Mouse (Mus musculus) liver, embryonic 14.5 days (tissue): ENCODE data around the gene Mast1. TPM values are rescaled to one million over a fixed set of nuclear protein-coding genes. Genes with fewer than 3 reads are reported as not detected.

Source experiments
- ATAC-seq: fragments of 200-750 bp; cut with Nextera tagmentation; 2 replicates; pipeline ENCODE4 v1.8.0; 2017; ENCODE audit warnings: moderate number of reproducible peaks, mild to moderate bottlenecking, moderate library complexity; ENCODE audit not compliant: insufficient read depth
- DNase-seq, 3 experiments: peaks; one replicate each; pipeline ENCODE4 v3.0.0-alpha.2; 2012 to 2013; ENCODE audit warnings: low read depth in 3 of 3, low spot score in 3 of 3
- H3K27ac ChIP-seq: fragments of 300-500 bp; sonication (generic); 2 replicates; pipeline ENCODE4 v1.5.1; 2014; ENCODE audit warnings: moderate library complexity, mild to moderate bottlenecking, control low read depth, inconsistent platforms
- H3K27me3 ChIP-seq: fragments of 300-500 bp; sonication (generic); 2 replicates; pipeline ENCODE4 v1.6.1; 2014; ENCODE audit warnings: mild to moderate bottlenecking, low read length, moderate library complexity; ENCODE audit not compliant: control insufficient read depth, insufficient read depth
- H3K36me3 ChIP-seq: fragments of 300-500 bp; sonication (generic); replicated peaks from 2 replicates; pipeline ENCODE4 v1.6.1; 2014; ENCODE audit warnings: low read depth; ENCODE audit not compliant: control insufficient read depth, insufficient read depth
- H3K4me1 ChIP-seq, 2 experiments: fragments of 200-500 bp in 1 of 2; fragments of 300-500 bp in 1 of 2; sonication (generic) in 1 of 2; replicated peaks; 2 replicates each; pipeline ENCODE4 v1.6.1; 2012 to 2014; ENCODE audit warnings: antibody characterized with exemption in 1 of 2, inconsistent platforms in 1 of 2, low read length in 1 of 2; ENCODE audit not compliant: control insufficient read depth in 2 of 2, insufficient read depth in 2 of 2
- H3K4me2 ChIP-seq: fragments of 300-500 bp; sonication (generic); 2 replicates; pipeline ENCODE4 v1.6.1; 2014; ENCODE audit warnings: low read depth, mild to moderate bottlenecking, control low read depth, moderate library complexity
- H3K4me3 ChIP-seq, 2 experiments: fragments of 200-500 bp in 1 of 2; fragments of 300-500 bp in 1 of 2; sonication (generic) in 1 of 2; 2 replicates each; pipeline ENCODE4 v1.5.1; 2012 to 2014; ENCODE audit warnings: low read depth in 2 of 2, low read length in 2 of 2, mild to moderate bottlenecking in 2 of 2, control low read depth in 1 of 2, inconsistent platforms in 1 of 2, moderate library complexity in 1 of 2; ENCODE audit not compliant: insufficient read depth in 1 of 2
- H3K9ac ChIP-seq: fragments of 300-500 bp; sonication (generic); replicated peaks from 2 replicates; pipeline ENCODE4 v1.6.1; 2014; ENCODE audit warnings: mild to moderate bottlenecking, control low read depth, moderate library complexity
- H3K9me3 ChIP-seq: fragments of 300-500 bp; sonication (generic); 2 replicates; pipeline ENCODE4 v1.6.1; 2016; ENCODE audit warnings: low read length, mixed read lengths; ENCODE audit not compliant: control insufficient read depth
- CTCF ChIP-seq: IDR thresholded peaks from 2 replicates; pipeline ENCODE4 v1.5.1; 2016; ENCODE audit warnings: antibody characterized with exemption, low read depth, control low read depth
- EP300 ChIP-seq: IDR thresholded peaks from 2 replicates; pipeline ENCODE4 v1.6.1; 2016; ENCODE audit warnings: antibody characterized with exemption, low read depth
- WGBS: fragments of 180-500 bp; shearing (Covaris S2); extraction: QIAGEN DNeasy Blood & Tissue Kit; methylation state at CpG from one replicate; pipeline ENCODE4 v1.1.7; 2014; ENCODE audit not compliant: insufficient replicate concordance; 5-methylcytosine and 5-hydroxymethylcytosine counted together
- polyA plus RNA-seq, 2 experiments: library from polyadenylated mRNA; depleted of rRNA in 1 of 2; stranded (reverse) in 1 of 2; unstranded in 1 of 2; fragments of >200 nt; fragmentation: Nextera tagmentation in 1 of 2; extraction: Ambion mirVana in 1 of 2; gene quantifications; 2 replicates each; pipeline versions ENCODE4 v1.2.1 to v1.2.3; 2012 to 2014

The Mast1 gene
- polyA plus RNA-seq, 2 experiments: 0.06 to 0.14 TPM

DNA sequence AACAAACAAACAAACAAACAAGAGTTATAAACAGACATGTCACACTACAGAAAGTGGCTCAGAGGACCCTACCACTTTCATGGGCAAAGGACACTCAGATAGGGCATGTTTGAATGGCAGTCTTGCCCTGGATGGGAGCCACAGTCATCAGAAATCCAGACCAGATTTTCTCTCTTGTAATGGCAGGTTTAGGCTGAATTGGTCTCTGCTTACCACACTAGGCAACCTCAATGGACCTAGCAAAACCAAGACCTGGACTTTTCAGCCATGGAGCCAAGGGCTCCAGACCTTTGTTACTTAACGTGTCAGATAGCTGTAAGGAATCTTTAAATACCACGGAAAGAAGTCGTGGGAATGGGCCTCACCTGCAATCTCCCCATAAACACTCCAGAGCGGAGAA lies 6.5 kb upstream of the Mast1 start:
- DNase-seq (no peak), ATAC-seq (no peak)
- 15% methylated on average over 4 of the region's 4 CpGs for WGBS
- H3K4me2 ChIP-seq: no peak overlapping the region
- H3K9me3 ChIP-seq: no peaks in the 10 kb centered on the region
- H3K9ac ChIP-seq: no peak overlapping the region
- no peak overlapping the region for H3K27ac ChIP-seq
- H3K27me3 ChIP-seq: peaks cover 69% of the 10 kb centered on the region
- H3K4me3 ChIP-seq: no peak overlapping the region
- peaks cover 2 to 8% of the 10 kb centered on the region in 2 experiments; a peak in 3 of 4 replicates for H3K4me1 ChIP-seq
- H3K36me3 ChIP-seq: no peaks in the 10 kb centered on the region
- TF ChIP-seq EP300: no peak
- TF ChIP-seq CTCF: no peak

DNA sequence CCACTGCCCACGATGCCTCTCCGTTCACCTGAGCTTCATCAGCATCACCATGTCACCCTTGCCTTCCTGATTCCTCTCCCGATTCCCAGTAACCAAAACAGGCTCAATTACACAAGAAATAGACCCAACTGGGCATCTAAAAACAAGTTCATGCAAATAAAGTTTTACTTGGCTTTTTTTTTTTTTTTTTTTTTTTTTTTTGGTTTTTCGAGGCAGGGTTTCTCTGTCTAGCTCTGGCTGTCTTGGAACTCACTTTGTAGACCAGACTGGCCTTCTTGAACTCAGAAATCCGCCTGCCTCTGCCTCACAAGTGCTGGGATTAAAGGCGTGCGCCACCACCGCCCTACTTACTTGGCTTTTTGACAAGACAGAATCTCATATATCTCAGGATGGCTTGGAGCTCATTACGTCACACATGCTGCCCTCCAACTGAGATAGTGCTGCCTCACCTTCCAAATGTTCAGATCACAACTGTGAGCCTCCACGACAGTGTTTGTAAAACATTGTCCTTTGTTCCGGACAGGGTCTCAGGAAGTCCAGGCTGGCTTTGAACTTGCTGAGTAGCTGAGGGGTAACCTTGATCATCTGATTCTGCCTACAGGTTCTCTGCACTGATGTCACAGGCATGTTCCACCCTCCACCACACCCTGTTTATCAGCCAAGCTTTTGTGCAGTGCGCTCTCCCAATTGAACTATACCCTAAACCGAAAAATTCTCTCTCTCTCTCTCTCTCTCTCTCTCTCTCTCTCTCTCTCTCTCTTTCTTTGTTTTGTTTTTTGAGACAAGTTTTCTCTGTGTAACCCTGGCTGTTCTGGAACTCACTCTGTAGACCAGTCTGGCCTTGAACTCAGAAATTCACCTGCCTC lies 694 bp upstream of the Mast1 start:
- no peak overlapping the region for H3K9ac ChIP-seq
- H3K36me3 ChIP-seq: no peaks in the 10 kb centered on the region
- no peak overlapping the region; the same call in 1 of the 2 replicates for H3K4me2 ChIP-seq
- peaks cover 67% of the 10 kb centered on the region for H3K27me3 ChIP-seq
- H3K27ac ChIP-seq: no peak overlapping the region
- no peaks in the 10 kb centered on the region for H3K9me3 ChIP-seq
- TF ChIP-seq EP300 (no peak), CTCF (no peak)
- 47% methylated on average over 13 of the region's 13 CpGs for WGBS
- no peak overlapping the region for H3K4me3 ChIP-seq
- peaks cover 5 to 7% of the 10 kb centered on the region in 2 experiments for H3K4me1 ChIP-seq
- no peak for DNase-seq
- ATAC-seq: no peak

DNA sequence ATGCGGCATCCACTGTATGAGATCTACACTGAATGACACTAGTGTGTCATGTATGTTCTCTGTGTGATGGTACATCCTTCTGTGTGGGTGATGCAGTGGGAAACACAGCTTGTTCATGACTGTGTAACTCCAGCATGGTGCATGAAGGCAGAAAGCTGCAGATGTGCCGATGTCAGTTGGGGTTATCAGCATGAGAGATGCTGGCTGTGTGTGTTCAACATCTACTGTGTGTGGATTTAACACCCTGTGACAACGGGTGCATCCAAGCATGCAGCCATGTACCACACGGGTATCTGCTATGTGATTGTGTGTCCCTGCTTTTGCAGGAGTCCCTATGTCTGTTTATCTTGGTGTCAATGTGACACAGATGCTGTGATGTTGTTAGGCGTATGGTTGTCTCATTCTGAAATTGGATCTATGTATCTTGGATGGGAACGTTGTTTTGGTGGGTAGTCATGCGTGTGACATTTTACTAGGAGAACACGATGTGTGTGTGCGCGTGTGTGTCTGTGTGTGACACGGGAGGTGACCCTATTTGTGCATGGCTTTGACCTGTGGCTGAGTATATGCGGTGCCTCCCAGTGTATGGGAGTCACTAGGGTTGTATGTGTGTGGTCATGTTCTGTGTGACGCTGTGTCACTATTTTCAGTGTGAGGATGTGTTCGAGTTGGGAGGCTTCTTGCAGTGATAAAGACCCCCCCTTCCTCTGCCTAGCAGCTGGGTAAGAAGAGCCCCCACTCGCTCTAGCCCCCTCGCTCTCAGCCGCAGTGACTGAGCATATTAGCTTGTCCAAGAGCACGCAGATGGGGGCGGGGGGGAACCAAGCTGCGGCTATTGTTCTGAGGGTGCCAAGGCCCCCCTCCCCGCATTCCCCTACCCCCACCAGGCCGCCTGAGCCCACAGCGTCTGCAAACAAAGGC lies 858 bp downstream of the Mast1 start:
- TF ChIP-seq CTCF (no peak), EP300 (no peak)
- ATAC-seq: no peak; the same call in 1 of the 2 replicates
- Histone ChIP-seq H3K4me2 (peak overlapping the region; percentile 62), H3K9ac (no peak overlapping the region), H3K27me3 (peaks cover 70% of the 10 kb centered on the region), H3K4me3 (peak overlapping the region in 1 of 2 experiments; percentile 45; a peak in 2 of 4 replicates), H3K4me1 (peaks cover 5 to 7% of the 10 kb centered on the region in 2 experiments), H3K9me3 (no peaks in the 10 kb centered on the region), H3K36me3 (no peaks in the 10 kb centered on the region), H3K27ac (no peak overlapping the region)
- WGBS: 19% methylated on average over 23 of the region's 23 CpGs
- DNase-seq: no peak

DNA sequence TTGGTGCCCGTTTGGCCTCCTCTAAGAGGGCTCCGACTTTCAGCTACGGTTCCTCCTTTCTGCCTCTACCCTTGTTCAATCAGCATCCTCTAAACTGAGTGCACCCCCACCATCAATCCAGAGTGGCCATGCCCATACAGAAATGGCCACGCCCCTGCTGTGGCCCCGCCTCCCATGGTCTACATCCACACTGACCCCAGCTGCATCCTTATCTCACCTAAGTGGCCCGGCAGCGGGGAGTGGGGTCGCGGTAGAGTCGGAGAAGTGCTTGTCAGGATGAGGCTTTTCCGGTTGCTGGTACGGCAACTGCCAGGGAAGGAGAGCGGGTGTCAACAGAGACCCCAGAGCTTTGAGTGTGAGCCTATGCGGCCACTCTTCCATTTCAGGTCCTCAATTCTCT lies 1.7 kb downstream of the Mast1 start:
- H3K9me3 ChIP-seq: no peaks in the 10 kb centered on the region
- no peak overlapping the region for H3K9ac ChIP-seq
- H3K36me3 ChIP-seq: no peaks in the 10 kb centered on the region
- WGBS: 3% methylated on average over 14 of the region's 14 CpGs
- no peak for TF ChIP-seq EP300
- no peak for TF ChIP-seq CTCF
- H3K4me3 ChIP-seq: no peak overlapping the region
- H3K4me1 ChIP-seq: peaks cover 5 to 7% of the 10 kb centered on the region in 2 experiments
- DNase-seq: no peak
- H3K27ac ChIP-seq: no peak overlapping the region
- ATAC-seq: no peak
- peaks cover 69% of the 10 kb centered on the region for H3K27me3 ChIP-seq
- H3K4me2 ChIP-seq: no peak overlapping the region

DNA sequence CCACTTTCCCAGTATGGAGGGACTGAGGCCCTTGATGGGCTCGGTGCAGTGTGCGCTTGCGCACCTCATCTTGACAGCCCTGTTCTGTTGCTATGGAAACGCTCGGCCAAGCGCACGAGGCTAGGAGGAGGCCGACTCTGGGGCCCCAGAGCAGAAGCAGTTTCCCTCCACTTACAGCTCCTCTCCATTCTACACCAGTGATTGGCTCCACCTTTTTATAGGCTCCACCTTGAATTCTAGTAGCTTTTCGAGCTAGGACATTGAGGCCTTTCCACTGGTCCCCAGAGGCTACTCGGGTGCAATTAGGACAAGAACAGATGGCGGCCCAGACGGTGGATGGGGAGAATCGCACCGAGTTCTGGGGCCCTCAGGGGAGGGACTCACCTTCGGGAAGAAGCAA lies 2.3 kb downstream of the Mast1 start:
- peaks cover 5 to 7% of the 10 kb centered on the region in 2 experiments for H3K4me1 ChIP-seq
- H3K9me3 ChIP-seq: no peaks in the 10 kb centered on the region
- DNase-seq (no peak), ATAC-seq (no peak)
- peaks cover 75% of the 10 kb centered on the region for H3K27me3 ChIP-seq
- H3K36me3 ChIP-seq: no peaks in the 10 kb centered on the region
- no peak overlapping the region for H3K4me2 ChIP-seq
- 2% methylated on average over 15 of the region's 15 CpGs for WGBS
- no peak overlapping the region for H3K27ac ChIP-seq
- no peak overlapping the region for H3K4me3 ChIP-seq
- no peak overlapping the region for H3K9ac ChIP-seq
- TF ChIP-seq CTCF: no peak
- no peak for TF ChIP-seq EP300
